Mouse (Mus musculus) naive thymus-derived CD4-positive, alpha-beta T cell, adult 2 months (primary cell): ENCODE results near the gene Sgsm2.

Experiments
- DNase-seq: peaks from one replicate; pipeline ENCODE4 v3.0.0-alpha.2; 2011; ENCODE audit warnings: low read depth

Sgsm2 gene

DNA sequence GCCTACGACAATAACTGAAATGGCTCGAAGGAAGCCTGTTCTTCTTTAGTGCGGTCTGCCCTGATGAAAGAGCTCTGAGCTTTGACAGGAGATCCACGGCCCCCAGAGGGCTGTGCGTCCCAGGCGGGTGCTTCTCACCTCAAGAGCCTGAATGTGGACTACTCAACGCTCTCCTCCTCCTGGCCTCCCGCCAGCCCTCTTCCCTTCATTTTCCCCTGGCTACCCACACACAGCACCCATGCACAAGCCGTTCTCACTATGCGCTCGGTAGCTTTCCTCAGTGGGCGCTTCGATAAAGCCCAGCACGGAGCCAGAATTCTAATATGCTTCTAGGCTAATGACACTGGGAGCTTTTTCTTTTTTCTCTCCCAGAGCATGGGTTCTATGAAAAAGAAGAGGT, 14.9 kb downstream of the Sgsm2 start:
- DNase-seq = no peak

DNA sequence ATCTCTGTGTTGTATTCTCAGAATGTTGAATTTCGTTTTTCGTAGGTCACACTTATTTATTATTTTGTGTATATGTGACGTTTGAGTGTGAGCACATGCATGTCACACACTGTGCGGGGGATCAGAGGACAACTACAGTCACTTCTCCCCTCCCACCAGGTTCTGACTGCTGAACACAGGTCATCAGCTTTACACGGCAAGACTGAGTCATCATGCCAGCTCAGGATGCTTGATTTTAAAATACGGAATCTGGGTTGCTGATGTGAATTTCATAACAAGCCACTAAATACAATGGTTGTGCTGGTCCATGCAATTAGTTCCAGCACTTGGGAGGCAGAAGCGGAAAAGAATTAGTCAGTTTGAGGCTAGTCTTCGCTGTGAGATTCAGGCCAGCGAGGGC, 15.9 kb downstream of the Sgsm2 start:
- no peak for DNase-seq

DNA sequence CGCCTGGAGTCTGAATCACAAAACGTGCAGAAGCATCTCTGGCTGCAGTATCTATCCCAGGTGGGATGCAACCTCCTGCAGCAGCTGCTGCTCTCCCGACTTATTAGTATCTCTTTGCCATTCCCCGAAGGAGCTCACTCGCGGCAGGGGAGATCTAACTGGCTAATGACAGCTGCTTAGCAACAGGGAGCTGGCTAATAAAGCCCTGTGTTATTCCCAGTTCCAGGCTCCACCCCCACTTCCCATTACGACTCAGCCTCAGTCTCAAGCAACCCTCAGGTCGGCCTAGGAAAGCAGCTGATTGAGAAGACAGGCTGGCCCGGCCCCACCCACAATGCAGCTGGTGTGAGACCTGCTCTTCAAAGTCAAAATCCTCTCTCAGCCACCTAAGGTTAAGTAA, 20.1 kb downstream of the Sgsm2 start:
- no peak for DNase-seq

DNA sequence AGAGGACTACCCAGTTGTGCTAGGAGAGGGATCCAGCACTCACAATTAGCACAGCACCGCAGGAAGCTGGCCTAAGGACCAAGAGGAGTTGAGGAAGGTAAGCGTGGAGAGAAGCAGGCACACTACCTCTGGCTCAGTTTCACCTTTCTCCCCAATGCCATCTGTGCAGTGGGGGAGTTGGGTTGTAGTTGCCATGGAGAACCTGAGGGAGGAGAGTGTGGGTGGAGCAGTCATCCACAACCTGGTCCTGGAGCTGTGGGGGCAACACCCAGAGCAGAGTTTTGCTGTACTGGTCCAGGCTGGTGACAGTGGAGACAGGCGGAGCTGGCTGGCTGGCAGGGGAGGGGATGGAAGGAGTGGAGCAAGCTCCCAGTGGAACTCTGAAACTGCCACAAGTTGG, 22.2 kb downstream of the Sgsm2 start:
- no peak for DNase-seq

DNA sequence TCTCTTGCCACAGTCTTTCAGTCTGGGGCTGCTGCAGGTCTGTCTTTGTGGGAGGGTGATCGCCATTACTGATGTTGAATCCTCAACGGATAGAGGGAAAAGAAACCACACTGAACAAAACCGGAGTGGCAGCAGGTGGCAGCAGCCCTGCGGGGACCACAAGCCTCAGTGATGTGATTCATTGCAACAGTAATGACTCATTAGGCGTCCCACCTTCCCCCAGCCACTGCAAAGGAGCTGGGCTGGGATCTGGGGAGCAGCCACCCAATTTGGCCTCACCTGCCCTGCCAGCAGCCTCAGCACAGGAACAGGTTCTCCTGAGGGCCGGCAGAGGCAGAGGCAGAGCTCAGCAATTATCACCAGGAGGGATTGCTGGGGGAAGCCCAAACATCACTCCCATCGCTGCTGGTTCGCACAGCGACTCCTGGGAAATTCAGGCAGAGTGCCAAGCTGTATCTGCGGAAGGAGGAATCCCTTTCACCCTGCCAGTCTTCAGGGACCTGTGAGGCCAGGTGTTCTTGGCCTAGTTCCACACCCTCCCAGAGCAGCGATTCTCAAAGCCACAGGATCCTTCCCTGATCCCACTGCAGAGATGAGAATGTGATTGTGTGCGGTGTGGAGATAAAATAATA, 25.8 kb downstream of the Sgsm2 start:
- no peak for DNase-seq

DNA sequence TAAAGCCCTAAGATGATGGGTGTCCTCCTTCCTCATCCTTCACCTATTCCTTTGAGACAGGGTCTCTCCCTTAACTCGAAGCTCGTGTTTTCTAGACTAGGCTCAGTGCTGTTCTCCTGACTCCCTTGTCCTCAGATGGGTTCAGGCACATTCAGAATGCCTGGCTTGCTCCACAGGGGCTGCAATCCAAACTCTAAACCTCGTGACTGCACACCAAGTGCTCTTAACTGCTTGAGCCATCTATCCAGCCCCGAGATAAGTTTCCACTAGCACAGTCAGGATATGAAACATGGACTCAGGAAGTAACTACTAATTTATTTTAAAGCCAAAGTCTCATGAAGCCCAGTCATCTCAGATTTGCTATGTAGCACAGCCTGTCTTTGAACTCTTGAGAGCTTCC, 26.3 kb downstream of the Sgsm2 start:
- no peak for DNase-seq

DNA sequence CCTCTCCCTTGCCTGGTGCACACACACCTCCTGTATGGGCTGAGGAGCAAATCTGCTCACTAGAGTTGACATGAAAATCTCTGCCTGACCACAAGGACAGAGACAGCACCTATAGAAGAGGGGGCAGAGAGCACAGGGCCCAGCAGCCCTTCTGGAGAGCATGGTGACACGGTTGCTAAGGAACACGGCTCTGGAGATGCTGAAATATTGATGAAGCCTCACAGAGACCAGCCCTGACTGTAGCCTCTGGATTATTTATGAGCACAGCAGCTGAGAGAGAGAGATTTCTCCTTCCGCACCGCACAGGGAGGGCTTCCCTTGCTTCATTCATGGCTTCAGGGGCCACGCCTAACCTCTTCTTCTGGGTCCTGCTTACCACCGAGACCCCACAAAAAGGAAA, 27.3 kb downstream of the Sgsm2 start:
- DNase-seq = no peak

DNA sequence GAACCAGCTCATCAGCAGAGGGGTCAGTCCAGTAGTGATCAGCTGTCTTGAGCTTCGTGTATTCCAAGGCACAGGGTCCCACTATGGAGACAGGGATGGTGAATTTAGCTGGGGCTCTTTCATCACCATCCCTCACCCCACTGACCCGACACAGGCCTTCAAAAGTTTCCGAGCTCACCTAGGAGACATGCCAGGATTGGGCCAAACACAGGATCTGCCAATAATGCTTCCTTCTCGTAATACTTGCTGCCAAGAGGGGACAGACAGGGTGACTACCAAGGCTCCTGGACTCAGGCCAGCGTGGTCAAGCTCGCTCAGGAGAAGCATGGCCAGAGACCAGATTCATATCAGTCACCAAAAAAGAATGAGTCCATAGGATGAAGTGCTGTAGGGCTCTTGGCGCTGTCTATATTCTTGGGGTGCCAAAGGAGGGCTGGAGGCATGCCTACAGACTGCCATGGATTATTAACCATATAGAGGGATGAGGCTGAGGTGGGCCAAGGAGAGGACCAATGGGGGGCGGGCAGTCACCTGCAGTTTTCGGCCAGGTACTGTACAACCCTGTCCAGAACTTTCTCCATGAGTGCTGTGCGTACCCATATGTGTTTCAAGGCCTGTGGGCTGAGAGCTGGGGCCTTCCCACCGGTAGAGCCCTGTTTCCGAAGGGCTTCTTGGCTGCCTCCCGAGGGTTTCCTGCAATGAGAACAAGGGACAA, 28.7 kb downstream of the Sgsm2 start:
- DNase-seq = no peak

DNA sequence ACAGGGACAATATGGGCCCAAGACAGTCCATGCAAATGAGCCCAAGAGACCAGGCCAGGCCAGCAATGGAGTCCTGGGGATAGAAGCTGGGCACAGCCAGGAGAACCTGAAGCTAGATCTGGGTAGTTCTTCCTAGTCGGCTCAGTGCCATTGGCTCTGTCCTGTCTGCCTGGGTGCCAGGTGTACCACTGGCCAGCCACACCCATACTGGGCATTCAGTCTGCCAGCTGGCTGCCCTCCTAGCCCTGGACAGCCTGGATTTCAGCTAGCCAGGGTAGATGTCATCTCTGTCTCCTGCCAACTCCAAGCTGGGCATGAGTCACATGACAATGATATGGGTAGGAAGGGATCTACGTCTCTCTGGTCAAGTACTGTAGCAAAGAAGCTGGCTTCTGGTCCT, 29.7 kb downstream of the Sgsm2 start:
- no peak for DNase-seq

DNA sequence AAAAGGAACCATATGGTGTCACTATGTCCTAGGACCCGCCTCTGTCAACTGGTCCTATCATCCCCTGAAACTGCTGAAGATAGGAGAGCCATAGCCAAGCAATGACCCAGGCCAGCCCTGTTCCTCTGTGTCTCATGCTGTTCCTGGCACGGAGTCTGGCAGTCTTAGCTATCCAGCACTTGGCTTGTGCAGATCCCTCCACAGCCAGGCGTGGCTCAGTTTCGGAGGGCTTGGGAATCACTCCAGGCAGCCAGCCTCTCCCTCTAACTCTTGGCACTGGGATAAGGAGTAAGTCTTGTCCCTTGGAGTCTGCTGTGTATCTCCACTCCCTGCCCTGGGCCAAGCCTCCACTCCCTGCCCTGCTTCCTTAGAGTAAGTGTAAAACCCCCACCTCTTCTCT, 30.2 kb downstream of the Sgsm2 start:
- DNase-seq = no peak

DNA sequence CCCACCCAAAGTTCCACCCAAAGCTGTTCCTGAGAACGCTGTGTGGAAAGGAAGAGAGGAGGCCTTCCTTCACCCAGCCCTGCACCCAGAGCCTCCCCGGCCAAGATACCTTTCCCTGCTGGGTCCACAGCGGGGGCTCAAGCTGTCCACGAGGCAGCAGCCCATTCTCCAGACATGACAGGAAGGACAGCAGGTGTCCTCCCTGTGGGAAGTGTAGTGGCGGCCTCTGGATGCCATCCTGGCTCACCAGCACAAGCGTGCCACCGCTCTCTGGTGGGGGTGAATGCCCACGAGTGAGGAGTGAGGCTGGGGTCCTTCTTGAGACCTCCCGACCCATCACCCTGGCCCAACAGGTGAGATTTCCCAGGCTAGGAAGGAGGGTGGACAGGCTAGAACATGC, 31.6 kb downstream of the Sgsm2 start:
- DNase-seq = no peak

DNA sequence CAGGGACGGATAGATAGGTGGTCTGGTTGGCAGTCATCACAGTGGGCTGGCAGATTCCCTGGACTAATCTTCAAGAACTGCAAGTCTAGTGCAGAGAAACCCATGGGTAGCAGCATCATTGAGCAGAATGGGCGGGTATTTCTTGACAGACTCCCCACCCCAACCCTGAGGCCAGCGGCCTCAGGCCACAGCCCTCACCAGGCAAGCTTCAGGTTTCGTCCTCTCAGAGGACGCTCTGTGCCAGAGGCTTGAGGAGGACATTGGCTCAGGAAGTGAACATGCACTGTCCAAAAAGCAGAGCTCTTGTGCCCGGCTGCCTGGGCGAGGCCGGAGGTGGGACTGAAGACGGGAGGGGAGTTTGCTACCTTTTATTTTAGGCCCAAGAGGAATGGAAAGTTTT, 32.4 kb downstream of the Sgsm2 start:
- no peak for DNase-seq

DNA sequence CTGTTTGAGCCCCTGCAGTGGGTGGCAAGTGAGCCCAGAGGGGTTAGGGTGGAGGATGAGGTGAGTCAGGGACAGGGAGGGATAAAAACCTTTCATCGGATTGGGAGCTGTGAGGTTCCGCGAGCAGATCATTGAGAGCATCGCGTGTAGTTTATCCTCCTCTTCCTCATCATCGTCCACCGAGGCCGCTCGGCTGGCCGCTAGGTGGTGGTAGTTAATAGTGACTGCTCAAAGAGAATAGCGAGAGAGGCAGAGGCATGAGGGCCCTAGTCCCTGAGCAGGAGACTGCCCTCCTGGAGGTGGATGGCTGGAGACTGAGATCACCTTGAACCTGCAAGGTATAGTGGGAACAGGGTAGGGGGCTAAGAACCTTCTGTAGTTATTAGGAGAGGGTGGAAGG, 33.4 kb downstream of the Sgsm2 start:
- DNase-seq = no peak

DNA sequence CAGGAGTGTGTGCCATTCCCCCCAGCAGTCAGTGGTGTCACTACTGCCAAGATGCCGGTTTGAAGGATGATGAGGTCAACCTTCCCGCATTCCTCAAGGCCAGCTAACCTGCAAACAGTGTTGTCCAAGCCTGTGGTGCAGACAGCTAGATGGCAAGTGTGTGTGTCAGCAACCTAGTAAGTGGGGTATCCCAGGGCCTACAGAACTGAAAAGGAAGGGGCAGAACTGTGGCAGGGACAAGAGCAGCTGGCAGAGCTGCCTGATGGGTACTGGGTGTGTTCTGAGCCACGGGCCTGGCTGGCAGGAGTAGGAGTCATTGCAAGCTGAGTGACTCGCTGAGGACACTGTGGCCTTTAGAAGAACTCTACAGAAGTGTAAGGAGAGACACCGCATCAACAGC, 34.7 kb downstream of the Sgsm2 start:
- DNase-seq = no peak

DNA sequence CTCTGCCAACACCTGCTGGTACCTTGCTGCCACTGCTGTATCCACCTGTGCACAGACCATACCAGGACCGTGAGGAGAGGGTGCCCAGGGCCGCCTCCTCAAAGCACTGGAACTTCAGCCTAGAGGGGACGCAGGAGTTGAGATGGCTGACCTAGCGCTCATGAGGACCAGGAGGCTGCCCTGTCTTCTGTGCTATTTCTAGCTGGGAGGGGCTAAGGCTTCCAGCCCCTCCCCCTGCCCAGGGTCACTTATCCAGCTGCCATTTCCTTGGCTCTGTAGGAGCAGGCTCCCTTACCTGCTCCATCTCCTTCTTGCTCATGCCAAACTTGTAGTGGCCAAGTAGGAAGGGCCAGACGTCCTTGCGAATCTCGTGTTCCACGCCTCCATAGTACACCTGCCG, 39.1 kb downstream of the Sgsm2 start:
- no peak for DNase-seq

DNA sequence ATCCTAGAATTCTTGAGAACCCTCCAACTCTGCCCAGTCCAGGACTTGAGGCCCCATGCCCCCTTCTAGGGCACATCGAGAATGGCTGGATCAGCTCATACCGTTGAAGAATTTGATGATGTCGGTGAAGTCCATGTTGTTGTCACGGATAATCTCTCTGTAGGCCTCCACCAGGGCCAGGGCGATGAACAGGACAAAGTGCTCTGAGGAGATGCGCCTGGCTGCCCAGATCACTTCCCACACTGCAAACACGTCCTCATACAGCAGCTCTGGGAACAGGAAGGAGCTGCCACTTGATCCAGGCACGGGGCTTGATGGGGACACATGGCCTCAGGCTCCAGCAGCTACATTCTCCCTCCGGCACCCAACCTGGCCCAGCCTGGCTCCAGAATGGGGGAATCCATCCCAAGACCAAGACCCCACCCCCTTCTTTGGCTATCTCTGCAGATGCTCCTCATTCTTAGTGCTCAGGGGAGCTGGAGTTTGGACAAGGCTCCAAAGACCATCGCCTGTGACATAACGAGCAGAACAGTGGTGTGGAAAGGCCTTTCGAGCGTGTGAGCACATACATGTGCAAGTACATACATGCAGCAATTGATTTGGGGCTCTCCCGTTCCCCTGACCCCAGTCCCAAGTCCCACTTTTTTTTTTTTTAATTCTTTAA, 45.7 kb downstream of the Sgsm2 start:
- no peak for DNase-seq

DNA sequence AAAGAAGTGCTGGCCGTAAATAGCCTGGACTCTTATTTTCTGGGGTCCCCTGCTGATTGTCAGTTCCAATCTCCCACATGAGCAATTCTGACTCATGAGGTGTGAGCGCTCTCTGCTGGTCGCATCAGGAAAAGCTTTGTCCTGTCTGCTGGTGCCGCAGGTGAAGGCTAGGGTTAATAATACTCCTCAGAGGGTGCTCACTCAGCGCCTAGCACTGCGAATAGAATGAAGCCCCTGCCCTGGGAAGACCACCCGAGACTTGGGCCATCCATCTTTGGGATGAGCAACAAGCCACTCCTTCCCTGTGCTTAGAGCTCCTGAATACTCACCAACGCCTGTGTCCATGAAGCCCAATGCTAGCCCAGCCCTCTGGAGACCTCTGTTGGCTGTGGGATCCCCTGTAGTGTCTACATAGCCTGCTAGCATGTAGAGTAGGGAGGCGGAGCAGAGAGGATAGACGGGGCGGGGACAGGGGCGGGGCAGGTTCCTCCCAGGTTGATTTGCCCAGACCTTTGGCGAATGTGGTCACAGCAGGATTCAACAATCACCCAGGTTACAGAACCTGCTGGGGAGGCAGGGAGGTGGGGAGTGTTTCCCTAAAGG, 48.8 kb downstream of the Sgsm2 start:
- DNase-seq = peak; percentile 87

DNA sequence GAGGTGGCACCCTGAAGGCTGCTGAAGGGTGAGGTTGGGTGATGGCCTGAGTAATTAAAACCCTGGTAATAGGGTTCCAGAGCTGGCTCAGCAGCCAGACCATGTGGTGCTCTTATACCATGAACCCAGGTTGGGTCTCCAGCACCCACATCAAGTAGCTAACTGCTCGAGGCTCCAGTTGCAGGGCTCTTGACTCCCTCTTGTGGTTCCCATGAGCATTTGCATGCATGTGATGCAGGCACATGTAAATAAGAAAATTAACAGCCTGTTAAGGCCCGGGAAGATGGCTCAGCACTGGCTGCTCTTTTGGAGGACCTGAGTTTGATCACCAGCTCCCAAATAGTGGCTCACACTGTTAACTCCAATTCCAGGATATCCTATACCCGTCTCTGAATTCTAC, 51.1 kb downstream of the Sgsm2 start:
- DNase-seq = peak; percentile 58

DNA sequence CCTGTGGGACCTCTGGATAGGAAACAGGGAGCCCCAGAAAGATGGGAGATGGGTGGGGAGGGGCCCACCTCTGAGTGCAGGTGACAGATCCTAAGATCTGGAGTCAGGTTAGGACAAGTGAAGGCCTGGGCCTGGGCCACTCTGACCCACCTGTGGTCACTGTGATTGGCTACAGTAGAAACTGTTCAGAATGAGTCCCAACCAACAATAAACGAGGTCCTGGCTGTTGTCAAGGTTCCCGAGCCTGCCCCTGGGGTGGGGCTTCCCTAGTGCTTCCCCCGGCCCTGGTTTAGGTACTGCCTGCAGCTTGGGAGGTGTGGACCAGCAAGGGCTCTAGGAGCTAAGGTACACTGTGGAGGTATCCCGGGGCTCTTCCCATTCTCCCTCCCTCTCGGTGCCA, 53.1 kb downstream of the Sgsm2 start:
- DNase-seq = no peak

DNA sequence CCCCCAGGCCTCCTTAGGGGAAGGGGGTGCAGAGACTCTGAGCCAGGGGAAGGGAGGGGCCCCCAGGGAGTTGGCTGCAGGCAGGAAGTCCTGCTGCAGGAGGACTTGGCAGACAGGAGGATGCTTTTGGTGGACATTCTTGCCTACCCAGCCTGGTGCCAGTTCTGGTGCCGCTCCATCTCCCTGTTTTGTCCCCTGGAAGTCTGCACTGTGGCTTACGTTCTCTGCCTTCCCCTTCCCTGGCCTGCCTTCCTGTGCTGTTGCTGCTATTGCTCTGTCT, 53.5 kb downstream of the Sgsm2 start:
- no peak for DNase-seq

DNA sequence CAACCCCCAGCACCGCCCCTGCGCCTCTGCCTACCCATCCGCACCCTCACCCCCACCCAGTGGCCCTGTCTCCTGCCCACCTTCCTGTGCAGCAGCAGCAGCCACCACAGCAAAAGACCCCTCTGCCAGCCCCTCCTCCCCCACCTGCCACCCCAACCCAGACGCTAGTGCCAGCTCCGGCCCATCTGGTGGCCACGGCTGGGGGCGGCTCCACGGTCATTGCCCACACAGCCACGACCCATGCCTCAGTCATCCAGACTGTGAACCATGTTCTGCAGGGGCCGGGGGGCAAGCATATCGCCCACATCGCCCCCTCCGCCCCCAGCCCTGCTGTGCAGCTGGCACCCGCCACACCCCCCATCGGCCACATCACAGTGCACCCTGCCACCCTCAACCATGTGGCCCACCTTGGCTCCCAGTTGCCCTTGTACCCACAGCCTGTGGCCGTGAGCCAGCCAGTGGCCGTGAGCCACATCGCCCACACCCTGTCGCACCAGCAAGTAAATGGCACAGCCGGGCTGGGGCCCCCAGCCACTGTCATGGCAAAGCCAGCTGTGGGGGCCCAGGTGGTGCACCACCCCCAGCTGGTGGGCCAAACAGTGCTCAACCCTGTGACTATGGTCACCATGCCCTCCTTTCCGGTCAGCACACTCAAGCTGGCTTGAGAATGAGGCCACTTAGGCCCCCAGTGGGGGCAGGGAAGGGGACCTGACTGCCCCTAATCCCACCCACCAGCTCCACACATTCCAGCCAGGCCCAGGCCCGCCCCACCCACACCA, 54.0 kb downstream of the Sgsm2 start:
- no peak for DNase-seq

DNA sequence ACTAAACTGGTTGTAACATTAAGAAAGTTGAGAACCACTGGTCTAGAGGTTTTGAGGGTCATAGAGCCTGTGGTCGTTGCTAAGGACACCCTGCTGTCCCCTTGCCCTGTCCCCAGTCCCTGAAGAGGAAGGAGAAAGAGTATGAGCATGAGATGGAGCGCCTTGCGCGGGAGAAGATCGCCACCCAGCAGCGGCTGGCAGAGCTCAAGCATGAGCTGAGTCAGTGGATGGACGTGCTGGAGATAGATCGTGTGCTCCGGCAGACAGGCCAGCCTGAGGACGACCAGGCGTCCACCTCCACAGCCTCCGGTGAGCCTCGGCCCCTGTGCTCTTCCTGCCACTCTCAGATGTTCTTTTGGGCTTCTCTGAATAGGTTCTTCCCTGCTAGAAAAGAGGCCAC, 54.8 kb downstream of the Sgsm2 start:
- no peak for DNase-seq

DNA sequence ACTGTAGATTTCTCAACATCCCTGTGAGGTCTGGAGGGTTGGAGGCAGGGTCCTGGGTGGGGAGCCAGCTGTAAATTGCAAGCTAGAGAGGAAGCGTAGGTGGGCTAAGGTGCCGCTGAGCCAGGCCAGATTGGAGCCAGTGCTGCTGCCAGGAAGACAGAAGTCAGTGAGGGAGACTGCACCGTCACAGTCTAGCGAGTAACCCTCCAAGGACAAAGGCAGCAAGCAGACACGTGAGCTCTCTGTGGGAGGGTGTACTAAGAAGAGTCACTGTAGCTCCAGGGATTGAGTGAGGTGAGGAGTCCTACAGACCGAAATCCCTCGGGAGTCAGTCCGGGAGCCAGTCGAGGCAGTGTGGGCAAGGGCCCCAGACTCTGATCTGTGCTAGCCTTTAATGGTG, 55.5 kb downstream of the Sgsm2 start:
- no peak for DNase-seq
